Mouse (Mus musculus) C2C12 (cell line): Measurements from ENCODE around the gene Tpk1.

Experiments used
- CEBPB ChIP-seq: IDR thresholded peaks from one replicate; pipeline ENCODE4 v1.6.1; 2011; ENCODE audit warnings: low read depth, mild to moderate bottlenecking, control low read depth, moderate library complexity
- CTCF ChIP-seq: IDR thresholded peaks from one replicate; pipeline ENCODE4 v1.5.1; 2011; ENCODE audit not compliant: control insufficient read depth, insufficient read depth, insufficient read length
- MAX ChIP-seq: IDR thresholded peaks from one replicate; pipeline ENCODE4 v1.6.1; 2011; ENCODE audit warnings: mild to moderate bottlenecking, control low read depth
- MYOD1 ChIP-seq: IDR thresholded peaks from one replicate; pipeline ENCODE4 v1.6.1; 2011; ENCODE audit warnings: low read depth; ENCODE audit not compliant: control insufficient read depth, insufficient read length
- USF1 ChIP-seq: IDR thresholded peaks from one replicate; pipeline ENCODE4 v1.6.1; 2011; ENCODE audit warnings: low read depth, mild to moderate bottlenecking, control low read depth, moderate library complexity

GRCm38 (mm10) chr6:43486691-43487090, 179.4 kb downstream of the Tpk1 start:
- TF ChIP-seq MAX (no peak), CTCF (no peak), USF1 (no peak), MYOD1 (no peak), CEBPB (no peak)
